Mouse (Mus musculus) heart, adult 2 months (tissue): ENCODE data around the gene Srcin1. TPM values are rescaled to one million over a fixed set of nuclear protein-coding genes. Genes with fewer than 3 reads are reported as not detected.
A peak's percentile ranks its signal among the peaks of the same experiment; 100 is the strongest.

ENCODE experiments used
- DNase-seq, 2 experiments: peaks; one replicate each; pipeline ENCODE4 v3.0.0; 2021
- H3K27ac ChIP-seq: fragments of 200-600 bp; 2 replicates; pipeline ENCODE4 v1.8.1; 2022
- H3K27me3 ChIP-seq: fragments of 200-500 bp; 2 replicates; pipeline ENCODE4 v1.6.1; 2012; ENCODE audit warnings: mild to moderate bottlenecking, low read length, inconsistent platforms, mixed read lengths; ENCODE audit not compliant: control insufficient read depth, insufficient read depth
- H3K36me3 ChIP-seq: fragments of 200-500 bp; 2 replicates; pipeline ENCODE4 v1.6.1; 2012; ENCODE audit warnings: low read length, inconsistent platforms; ENCODE audit not compliant: control insufficient read depth, insufficient read depth
- H3K4me1 ChIP-seq: fragments of 200-500 bp; 2 replicates; pipeline ENCODE4 v1.6.1; 2011; ENCODE audit warnings: low read length; ENCODE audit not compliant: control insufficient read depth, insufficient read depth
- H3K4me3 ChIP-seq: fragments of 200-600 bp; 2 replicates; pipeline ENCODE4 v1.8.1; 2022
- H3K79me2 ChIP-seq: fragments of 200-500 bp; replicated peaks from 2 replicates; pipeline ENCODE4 v1.6.1; 2012; ENCODE audit warnings: mild to moderate bottlenecking, inconsistent platforms, low read length, moderate library complexity, mixed read lengths; ENCODE audit not compliant: control insufficient read depth, insufficient read depth
- H3K9ac ChIP-seq: fragments of 200-500 bp; 2 replicates; pipeline ENCODE4 v1.6.1; 2012; ENCODE audit warnings: low read depth, mild to moderate bottlenecking, control low read depth, inconsistent platforms, low read length, mixed read lengths
- CTCF ChIP-seq: fragments of 200-600 bp; IDR thresholded peaks from 2 replicates; pipeline ENCODE4 v1.8.1; 2022; ENCODE audit warnings: antibody characterized with exemption, mild to moderate bottlenecking, moderate library complexity
- EP300 ChIP-seq: fragments of 200-500 bp; IDR thresholded peaks from 2 replicates; pipeline ENCODE4 v1.6.1; 2011; ENCODE audit warnings: low read depth, low read length, control low read depth; ENCODE audit not compliant: insufficient read depth
- POLR2A ChIP-seq: fragments of 200-500 bp; IDR thresholded peaks from 2 replicates; pipeline ENCODE4 v1.6.1; 2011; ENCODE audit warnings: mild to moderate bottlenecking, low read depth, low read length, control low read depth; ENCODE audit not compliant: insufficient read depth
- WGBS: fragments of 180-500 bp; shearing (Covaris S2); methylation state at CpG from one replicate; pipeline ENCODE4 v1.1.7; 2018; 5-methylcytosine and 5-hydroxymethylcytosine counted together
- intact Hi-C: fragments of 180-260 bp; cut with DNase I; formaldehyde crosslinking; loops from one replicate; pipeline ENCODE4 v1.15.1; 2025
- polyA plus RNA-seq: library from polyadenylated mRNA; depleted of rRNA; stranded (reverse); fragments of >200 nt; gene quantifications from 2 replicates; pipeline ENCODE4 v1.2.3, GENCODE M21; 2012
- total RNA-seq, 2 experiments: library from RNA; stranded (reverse); gene quantifications; 2 replicates each; pipeline ENCODE4 v1.2.3; 2021

Gene Srcin1
- total and polyA plus RNA-seq, 3 experiments, result 0.13 to 0.36 (median 0.31) TPM

DNA sequence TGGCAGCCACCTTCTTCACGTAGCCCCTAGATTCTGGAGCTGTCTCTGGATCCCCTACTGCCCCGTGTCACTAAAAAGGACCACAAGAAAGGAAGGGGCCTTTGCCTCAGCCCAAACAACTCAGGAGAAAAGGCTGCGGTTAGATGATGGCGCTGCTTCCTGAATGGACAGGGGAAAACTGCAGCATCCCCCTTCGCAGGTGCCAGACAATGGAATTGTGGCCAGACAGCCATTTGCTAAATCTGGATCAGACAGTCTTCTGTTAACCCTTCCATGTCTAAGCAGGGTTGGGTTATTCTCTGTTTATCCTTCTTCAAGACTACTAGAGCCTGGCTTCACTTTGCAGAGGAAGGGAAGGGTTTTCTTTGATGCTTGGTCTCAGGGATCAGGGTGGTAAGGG lies 45.0 kb downstream of the Srcin1 start:
- DNase-seq, result no peak
- H3K4me1 ChIP-seq, result no peaks in the 10 kb centered on the region
- H3K9ac ChIP-seq, result no peak overlapping the region
- H3K79me2 ChIP-seq, result no peaks in the 10 kb centered on the region
- peaks cover 17% of the 10 kb centered on the region for H3K27me3 ChIP-seq
- H3K36me3 ChIP-seq, result no peaks in the 10 kb centered on the region
- no peak overlapping the region for H3K27ac ChIP-seq
- intact Hi-C loops, result loop anchor here (1.0 to 5.0 kb wide), 4 partner anchors 26 to 171 kb away; partner anchors contain the start of genes Pcgf2 and Psmb3
- no peak overlapping the region for H3K4me3 ChIP-seq
- TF ChIP-seq CTCF (no peak), POLR2A (no peak), EP300 (no peak)
- 49% methylated on average over 5 of the region's 5 CpGs for WGBS

DNA sequence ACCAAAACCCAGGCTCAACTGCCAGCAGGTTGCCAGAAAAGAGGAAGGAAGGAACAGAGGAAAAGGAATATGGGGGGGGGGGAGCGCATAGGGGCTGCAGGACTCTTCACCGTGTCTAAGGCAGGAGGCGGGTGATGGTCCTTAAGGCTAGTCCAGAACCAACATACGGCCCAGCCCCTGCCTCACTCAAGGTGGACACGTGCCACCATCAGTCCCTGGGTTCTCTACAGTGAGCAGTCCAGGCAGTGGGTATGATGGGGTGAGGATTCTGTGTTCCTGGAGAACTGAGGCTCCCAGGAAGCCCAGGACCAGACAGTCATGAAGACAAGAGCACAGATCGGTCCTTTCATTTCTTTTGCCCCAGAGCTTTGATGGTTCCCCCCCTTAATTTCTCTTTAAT lies 45.9 kb downstream of the Srcin1 start:
- no peak for DNase-seq
- TF ChIP-seq CTCF (no peak), EP300 (no peak)
- WGBS, result 73% methylated on average over 6 of the region's 6 CpGs
- intact Hi-C loops, result loop anchor here (2.0 to 5.0 kb wide), 3 partner anchors 27 to 172 kb away; partner anchors contain the start of genes Pcgf2 and Psmb3
- Histone ChIP-seq H3K4me1 (no peaks in the 10 kb centered on the region), H3K36me3 (no peaks in the 10 kb centered on the region), H3K79me2 (no peaks in the 10 kb centered on the region), H3K9ac (no peak overlapping the region), H3K27ac (no peak overlapping the region), H3K4me3 (no peak overlapping the region), H3K27me3 (peaks cover 13% of the 10 kb centered on the region)

DNA sequence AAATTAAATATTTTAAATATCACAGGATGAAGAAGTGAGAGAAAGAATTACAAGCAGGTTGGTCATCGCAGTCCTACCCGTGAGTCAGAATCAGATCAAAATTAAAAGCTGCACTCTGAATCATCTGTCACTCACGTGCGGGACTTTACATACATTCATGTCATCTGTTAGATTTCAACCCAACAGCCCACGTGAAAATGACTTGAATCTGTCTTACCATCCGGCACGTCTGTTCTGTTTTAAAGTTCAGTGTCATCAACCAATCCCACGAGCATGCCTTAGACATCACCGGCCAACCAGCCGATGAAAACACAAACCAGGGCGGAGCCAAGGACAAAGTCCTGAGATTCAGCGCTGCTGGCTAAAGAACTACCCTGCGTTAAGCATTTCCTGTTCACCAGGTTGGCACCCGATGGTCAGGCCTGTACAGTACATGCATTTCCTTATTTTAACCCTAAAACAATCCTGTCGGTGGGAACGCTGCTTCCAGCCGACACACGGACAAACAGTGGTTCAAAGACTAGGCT lies 47.6 kb downstream of the Srcin1 start:
- H3K27ac ChIP-seq, result no peak overlapping the region
- no peaks in the 10 kb centered on the region for H3K79me2 ChIP-seq
- no peak for DNase-seq
- intact Hi-C loops, result no loop called here
- WGBS, result 71% methylated on average over 18 of the region's 18 CpGs
- TF ChIP-seq CTCF, result no peak
- no peaks in the 10 kb centered on the region for H3K4me1 ChIP-seq
- H3K36me3 ChIP-seq, result no peaks in the 10 kb centered on the region
- H3K27me3 ChIP-seq, result peaks cover 3% of the 10 kb centered on the region
- no peak overlapping the region for H3K4me3 ChIP-seq
- no peak overlapping the region for H3K9ac ChIP-seq

DNA sequence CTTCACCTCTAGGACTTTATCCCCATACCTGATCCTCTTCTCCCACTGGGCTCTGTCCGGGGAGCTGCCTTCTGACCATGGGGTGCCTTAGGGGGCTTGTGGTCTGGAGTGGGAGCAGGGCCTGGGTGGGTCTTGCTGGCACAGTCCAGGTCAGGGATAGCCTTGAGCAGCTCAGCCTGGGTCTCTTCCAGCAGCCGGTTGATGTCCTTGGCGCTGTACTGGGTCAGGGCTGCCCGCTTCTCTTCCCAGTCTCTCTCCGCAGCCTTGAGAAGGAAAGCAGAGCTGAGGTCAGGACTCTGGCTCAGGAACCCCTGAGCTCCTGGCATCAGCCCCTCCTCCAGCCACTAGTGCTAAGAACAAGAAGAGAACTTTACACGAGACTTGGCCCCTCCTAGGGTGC lies 50.7 kb downstream of the Srcin1 start:
- H3K27ac ChIP-seq, result no peak overlapping the region
- WGBS, result 92% methylated on average over 6 of the region's 6 CpGs
- H3K27me3 ChIP-seq, result no peaks in the 10 kb centered on the region
- intact Hi-C loops, result no loop called here
- H3K79me2 ChIP-seq, result no peaks in the 10 kb centered on the region
- no peaks in the 10 kb centered on the region for H3K4me1 ChIP-seq
- H3K36me3 ChIP-seq, result no peaks in the 10 kb centered on the region
- DNase-seq, result no peak
- no peak for TF ChIP-seq EP300
- TF ChIP-seq CTCF, result no peak
- no peak for TF ChIP-seq POLR2A
- no peak overlapping the region for H3K9ac ChIP-seq
- H3K4me3 ChIP-seq, result no peak overlapping the region

DNA sequence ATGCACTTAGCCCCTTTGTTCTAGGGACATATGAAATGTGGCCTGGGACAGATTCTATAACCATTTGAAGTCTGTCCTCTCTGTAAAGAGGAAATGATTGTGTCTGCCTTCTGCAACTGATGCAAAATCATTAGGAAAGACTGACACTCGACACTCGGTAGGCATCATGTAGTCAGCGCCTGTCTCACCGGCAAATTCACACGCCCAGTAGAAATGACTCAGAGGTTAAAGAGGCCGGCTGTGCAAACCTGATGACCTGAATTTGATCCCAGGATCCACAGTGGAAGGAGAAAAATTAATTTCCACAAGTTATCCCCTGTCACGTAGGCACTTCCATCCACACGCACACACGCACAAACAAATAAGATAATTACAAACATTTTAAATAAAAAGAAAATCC lies 51.7 kb downstream of the Srcin1 start:
- Histone ChIP-seq H3K79me2 (no peaks in the 10 kb centered on the region), H3K27ac (no peak overlapping the region), H3K27me3 (no peaks in the 10 kb centered on the region), H3K4me1 (no peaks in the 10 kb centered on the region), H3K36me3 (no peaks in the 10 kb centered on the region), H3K4me3 (no peak overlapping the region), H3K9ac (no peak overlapping the region)
- 53% methylated on average over 9 of the region's 9 CpGs for WGBS
- intact Hi-C loops, result no loop called here
- no peak for TF ChIP-seq CTCF
- TF ChIP-seq EP300, result no peak
- no peak for TF ChIP-seq POLR2A
- DNase-seq, result no peak

DNA sequence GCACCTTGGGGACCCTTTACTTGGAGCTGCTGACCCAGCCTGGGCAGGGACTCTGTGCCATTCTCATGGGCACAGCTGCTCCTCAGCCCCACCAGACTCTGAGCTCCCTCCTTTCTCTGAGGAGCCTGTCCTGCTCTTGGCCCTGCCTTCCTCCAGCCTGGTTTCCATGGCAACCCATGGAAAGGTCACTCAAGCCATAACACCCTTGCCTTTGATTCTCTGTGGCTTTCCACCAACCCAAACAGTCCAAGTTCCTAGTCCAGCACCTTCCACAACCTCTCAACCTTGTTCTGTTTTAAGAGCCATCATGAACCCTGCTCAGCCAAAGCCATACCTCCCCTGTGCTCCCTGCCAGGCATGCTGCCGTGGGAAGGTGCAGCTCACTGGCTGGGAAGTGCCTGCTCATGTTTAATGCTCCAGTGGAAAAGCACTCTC lies 52.1 kb downstream of the Srcin1 start:
- TF ChIP-seq CTCF (no peak), POLR2A (no peak), EP300 (no peak)
- H3K4me3 ChIP-seq, result no peak overlapping the region
- DNase-seq, result peak in 1 of 2 experiments; percentile 23
- intact Hi-C loops, result no loop called here
- H3K9ac ChIP-seq, result no peak overlapping the region
- H3K27ac ChIP-seq, result no peak overlapping the region
- no peaks in the 10 kb centered on the region for H3K79me2 ChIP-seq
- no peaks in the 10 kb centered on the region for H3K36me3 ChIP-seq
- H3K27me3 ChIP-seq, result no peaks in the 10 kb centered on the region
- H3K4me1 ChIP-seq, result no peaks in the 10 kb centered on the region
- WGBS, result 14% methylated on average over 1 of the region's 1 CpGs
